Mouse (Mus musculus) kidney, postnatal 0 days (tissue): ENCODE measurements around the gene Slc13a2. TPM values are rescaled to one million over a fixed set of nuclear protein-coding genes. Genes with fewer than 3 reads are reported as not detected.
A peak's percentile ranks its signal among the peaks of the same experiment; 100 is the strongest.

Experiments
- ATAC-seq: fragments of 200-750 bp; cut with Nextera tagmentation; replicated peaks from 2 replicates; pipeline ENCODE4 v1.8.0; 2017; ENCODE audit warnings: low read depth, moderate number of reproducible peaks, moderate TSS enrichment, moderate library complexity; ENCODE audit not compliant: low FRiP score
- DNase-seq: peaks from one replicate; pipeline ENCODE4 v3.0.0-alpha.2; 2016; ENCODE audit warnings: low spot score
- H3K27ac ChIP-seq: fragments of 300-500 bp; sonication (generic); 2 replicates; pipeline ENCODE4 v1.5.1; 2014; ENCODE audit warnings: mild to moderate bottlenecking
- H3K27me3 ChIP-seq: fragments of 300-500 bp; sonication (generic); 2 replicates; pipeline ENCODE4 v1.6.1; 2014; ENCODE audit warnings: low read length, mixed read lengths; ENCODE audit not compliant: insufficient read depth
- H3K36me3 ChIP-seq: fragments of 300-500 bp; sonication (generic); 2 replicates; pipeline ENCODE4 v1.6.1; 2014; ENCODE audit warnings: low read length, mixed read lengths; ENCODE audit not compliant: insufficient read depth
- H3K4me1 ChIP-seq: fragments of 300-500 bp; sonication (generic); replicated peaks from 2 replicates; pipeline ENCODE4 v1.6.1; 2014; ENCODE audit warnings: antibody characterized with exemption, low read length, mixed read lengths; ENCODE audit not compliant: insufficient read depth
- H3K4me2 ChIP-seq: fragments of 300-500 bp; sonication (generic); 2 replicates; pipeline ENCODE4 v1.6.1; 2014; ENCODE audit warnings: mild to moderate bottlenecking, low read length, moderate library complexity, mixed read lengths
- H3K4me3 ChIP-seq: fragments of 300-500 bp; sonication (generic); replicated peaks from 2 replicates; pipeline ENCODE4 v1.5.1; 2014; ENCODE audit warnings: low read depth, low read length
- H3K9ac ChIP-seq: fragments of 300-500 bp; sonication (generic); 2 replicates; pipeline ENCODE4 v1.6.1; 2014; ENCODE audit warnings: low read depth, low read length
- H3K9me3 ChIP-seq: fragments of 300-500 bp; sonication (generic); replicated peaks from 2 replicates; pipeline ENCODE4 v1.6.1; 2016; ENCODE audit warnings: low read length, inconsistent platforms, mixed read lengths
- CTCF ChIP-seq: IDR thresholded peaks from 2 replicates; pipeline ENCODE4 v1.5.1; 2016; ENCODE audit warnings: antibody characterized with exemption, low read depth, mild to moderate bottlenecking, moderate library complexity
- WGBS: fragments of 180-500 bp; shearing (Covaris S2); extraction: QIAGEN DNeasy Blood & Tissue Kit; methylation state at CpG from one replicate; pipeline ENCODE4 v1.1.7; 2014; 5-methylcytosine and 5-hydroxymethylcytosine counted together
- polyA plus RNA-seq: library from polyadenylated mRNA; unstranded; fragments of >200 nt; fragmentation: Nextera tagmentation; extraction: Ambion mirVana; gene quantifications from 2 replicates; pipeline ENCODE4 v1.2.1, GENCODE M21; 2015

Slc13a2 gene
- polyA plus RNA-seq, 1 experiment from 2014 or later = 6.6 TPM

DNA sequence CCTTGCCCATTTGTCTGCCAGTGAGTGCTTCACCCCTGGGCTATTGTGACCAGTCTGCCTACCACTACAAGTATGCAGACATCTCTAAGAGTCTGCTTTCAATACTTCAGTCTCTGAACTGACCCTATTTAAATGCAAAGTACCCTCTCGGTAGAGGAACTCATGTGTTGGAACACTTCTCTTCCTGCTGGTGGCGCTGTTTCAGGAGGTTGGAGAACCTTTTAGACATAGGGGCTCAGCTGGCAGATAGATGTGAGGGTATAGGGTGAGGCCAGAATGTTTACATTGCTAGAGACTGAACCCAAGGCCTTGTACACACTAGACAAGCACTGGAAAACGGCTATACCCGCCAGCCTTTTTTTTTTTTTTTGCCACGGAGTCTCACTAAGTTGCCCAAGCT is 6.3 kb upstream of the Slc13a2 start:
- 79% methylated on average over 5 of the region's 5 CpGs for WGBS
- DNase-seq (no peak), ATAC-seq (no peak)
- no peaks in the 10 kb centered on the region for H3K4me1 ChIP-seq
- no peak overlapping the region for H3K9ac ChIP-seq
- H3K4me2 ChIP-seq = no peak overlapping the region
- H3K4me3 ChIP-seq = no peak overlapping the region
- H3K9me3 ChIP-seq = no peaks in the 10 kb centered on the region
- no peak for TF ChIP-seq CTCF
- H3K27me3 ChIP-seq = no peaks in the 10 kb centered on the region
- H3K36me3 ChIP-seq = no peaks in the 10 kb centered on the region
- no peak overlapping the region for H3K27ac ChIP-seq

GRCm38 (mm10) chr11:78427655-78428054 is 5.6 kb upstream of the Slc13a2 start:
- H3K9me3 ChIP-seq = no peaks in the 10 kb centered on the region
- H3K9ac ChIP-seq = no peak overlapping the region
- DNase-seq (no peak), ATAC-seq (peak; percentile 40; the same call in 1 of the 2 replicates)
- H3K36me3 ChIP-seq = no peaks in the 10 kb centered on the region
- no peak overlapping the region for H3K4me2 ChIP-seq
- WGBS = 79% methylated on average over 6 of the region's 6 CpGs
- H3K27ac ChIP-seq = no peak overlapping the region
- no peaks in the 10 kb centered on the region for H3K4me1 ChIP-seq
- H3K27me3 ChIP-seq = no peaks in the 10 kb centered on the region
- no peak overlapping the region for H3K4me3 ChIP-seq
- TF ChIP-seq CTCF = no peak

GRCm38 (mm10) chr11:78425572-78425971 is 3.6 kb upstream of the Slc13a2 start:
- Histone ChIP-seq H3K4me2 (no peak overlapping the region), H3K9ac (no peak overlapping the region), H3K9me3 (no peaks in the 10 kb centered on the region), H3K27ac (no peak overlapping the region), H3K4me1 (no peaks in the 10 kb centered on the region), H3K36me3 (no peaks in the 10 kb centered on the region), H3K4me3 (no peak overlapping the region), H3K27me3 (peaks cover 5% of the 10 kb centered on the region; the same call in 1 of the 2 replicates)
- DNase-seq (no peak), ATAC-seq (no peak)
- WGBS = 95% methylated on average over 1 of the region's 1 CpGs
- TF ChIP-seq CTCF = no peak

GRCm38 (mm10) chr11:78424352-78424751 is 2.3 kb upstream of the Slc13a2 start:
- ATAC-seq (no peak), DNase-seq (no peak)
- no peak overlapping the region for H3K27ac ChIP-seq
- H3K9me3 ChIP-seq = no peaks in the 10 kb centered on the region
- no peak overlapping the region for H3K9ac ChIP-seq
- H3K27me3 ChIP-seq = peaks cover 5% of the 10 kb centered on the region; the same call in 1 of the 2 replicates
- no peak for TF ChIP-seq CTCF
- H3K4me2 ChIP-seq = no peak overlapping the region
- H3K4me3 ChIP-seq = no peak overlapping the region
- H3K36me3 ChIP-seq = no peaks in the 10 kb centered on the region
- H3K4me1 ChIP-seq = no peaks in the 10 kb centered on the region
- WGBS = 56% methylated on average over 2 of the region's 2 CpGs

- Histone ChIP-seq H3K4me3 (0 out of 2 replicates have a peak overlapping the region, but pooled peaks have one; percentile 0), H3K9me3 (no peaks in the 10 kb centered on the region), H3K36me3 (no peaks in the 10 kb centered on the region), H3K27me3 (peaks cover 5% of the 10 kb centered on the region; the same call in 1 of the 2 replicates), H3K9ac (no peak overlapping the region), H3K27ac (peak overlapping the region; percentile 70; the same call in 1 of the 2 replicates), H3K4me1 (no peaks in the 10 kb centered on the region), H3K4me2 (peak overlapping the region; percentile 29; the same call in 1 of the 2 replicates)
- DNase-seq (no peak), ATAC-seq (0 out of 2 replicates have a peak, but pooled peaks have one; percentile 10)
- TF ChIP-seq CTCF = no peak
- WGBS = 62% methylated on average over 13 of the region's 13 CpGs
These were observed 612 bp downstream of the Slc13a2 start for GRCm38 (mm10) chr11:78421201-78422009.

DNA sequence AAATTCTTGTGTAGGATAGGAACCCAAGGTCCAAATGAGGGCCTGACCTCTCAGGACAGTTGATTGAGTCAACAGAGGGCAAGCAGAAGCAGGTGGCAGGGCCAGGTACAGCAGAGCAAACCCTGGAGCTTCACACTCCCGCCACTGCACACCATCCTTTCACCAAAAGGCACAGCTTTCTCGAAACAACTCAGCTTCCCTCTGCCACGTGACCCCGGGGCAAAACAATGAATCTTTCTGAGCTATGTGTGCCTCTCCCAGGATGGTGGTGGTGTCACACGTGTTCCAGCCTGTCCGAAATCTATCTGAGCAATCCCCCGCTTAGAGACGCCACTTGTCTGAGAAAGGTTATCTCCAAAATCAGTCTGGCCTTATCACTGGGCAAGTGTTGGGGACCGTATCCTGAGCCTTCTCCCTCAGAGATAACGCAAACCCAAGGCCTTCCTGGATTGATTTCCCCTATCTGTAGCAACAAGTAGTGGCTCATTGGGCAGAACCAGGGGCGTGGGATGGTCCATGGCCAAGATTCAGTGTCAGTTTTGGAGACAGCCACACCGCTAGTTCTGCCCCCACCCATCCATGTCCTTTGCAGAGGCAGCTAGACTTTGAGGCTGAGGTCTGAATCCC is 1.6 kb downstream of the Slc13a2 start:
- Histone ChIP-seq H3K36me3 (no peaks in the 10 kb centered on the region), H3K27ac (no peak overlapping the region), H3K9me3 (no peaks in the 10 kb centered on the region), H3K27me3 (peaks cover 5% of the 10 kb centered on the region; the same call in 1 of the 2 replicates), H3K4me3 (no peak overlapping the region), H3K4me1 (no peaks in the 10 kb centered on the region), H3K4me2 (0 out of 2 replicates have a peak overlapping the region, but pooled peaks have one; percentile 6), H3K9ac (no peak overlapping the region)
- WGBS = 40% methylated on average over 12 of the region's 12 CpGs
- ATAC-seq = no peak
- no peak for DNase-seq
- TF ChIP-seq CTCF = no peak
